Mouse (Mus musculus): ENCODE results near the gene Hepacam.

Gene Hepacam

GRCm38 (mm10) chr9:37384284-37385182, 17.4 kb downstream of the Hepacam start:
- peak; percentile 83 for DNase-seq

GRCm38 (mm10) chr9:37390891-37391290, 23.7 kb downstream of the Hepacam start:
- DNase-seq: no peak

- DNase-seq: no peak
Observed at GRCm38 (mm10) chr9:37392071-37392470, 24.9 kb downstream of the Hepacam start.

- DNase-seq: no peak
Observed at GRCm38 (mm10) chr9:37393482-37394131, 26.5 kb downstream of the Hepacam start.

GRCm38 (mm10) chr9:37400585-37400984, 33.4 kb downstream of the Hepacam start:
- DNase-seq: peak; percentile 17

- DNase-seq: no peak
Observed at GRCm38 (mm10) chr9:37401802-37402201, 34.7 kb downstream of the Hepacam start, which contains the start of gene Robo4. TSS of gene Robo4 (plus strand) at chr9:37401897.

GRCm38 (mm10) chr9:37402501-37402900, 35.4 kb downstream of the Hepacam start:
- no peak for DNase-seq

- DNase-seq: no peak
Observed at GRCm38 (mm10) chr9:37403011-37403410, 35.9 kb downstream of the Hepacam start.

GRCm38 (mm10) chr9:37406372-37406771, 39.2 kb downstream of the Hepacam start:
- DNase-seq: peak; percentile 56

- peak; percentile 54 for DNase-seq
Observed at GRCm38 (mm10) chr9:37407850-37408502, 40.8 kb downstream of the Hepacam start.

GRCm38 (mm10) chr9:37409698-37410445, 42.7 kb downstream of the Hepacam start:
- DNase-seq: no peak

GRCm38 (mm10) chr9:37412989-37413388, 45.8 kb downstream of the Hepacam start:
- DNase-seq: no peak

- DNase-seq: no peak
Observed at GRCm38 (mm10) chr9:37414666-37415065, 47.5 kb downstream of the Hepacam start.

- DNase-seq: no peak
Observed at GRCm38 (mm10) chr9:37418791-37419190, 51.6 kb downstream of the Hepacam start.

- peak; percentile 97 for DNase-seq
Observed at GRCm38 (mm10) chr9:37420676-37421075, 53.5 kb downstream of the Hepacam start.

GRCm38 (mm10) chr9:37421239-37421638, 54.1 kb downstream of the Hepacam start:
- peak; percentile 34 for DNase-seq

- DNase-seq: no peak
Observed at GRCm38 (mm10) chr9:37429326-37429725, 62.2 kb downstream of the Hepacam start.

GRCm38 (mm10) chr9:37430582-37430981, 63.4 kb downstream of the Hepacam start:
- peak; percentile 93 for DNase-seq

- DNase-seq: peak; percentile 70
Observed at GRCm38 (mm10) chr9:37432026-37432666, 65.0 kb downstream of the Hepacam start.

GRCm38 (mm10) chr9:37432720-37433421, 65.7 kb downstream of the Hepacam start, which contains the start of gene Robo3:
TSS of gene Robo3 (minus strand) at chr9:37433246.
- peak; percentile 36 for DNase-seq

GRCm38 (mm10) chr9:37433823-37434560, 66.8 kb downstream of the Hepacam start:
- DNase-seq: no peak

Measured in embryo, embryonic 11 days (tissue).